Mouse (Mus musculus): Measurements from ENCODE around the gene Bhlhe40. TPM values are rescaled to one million over a fixed set of nuclear protein-coding genes. Genes with fewer than 3 reads are reported as not detected.

Bhlhe40 gene
- total and polyA plus RNA-seq, 3 experiments, result 15.9 to 21.6 TPM; not detected in 1

DNA sequence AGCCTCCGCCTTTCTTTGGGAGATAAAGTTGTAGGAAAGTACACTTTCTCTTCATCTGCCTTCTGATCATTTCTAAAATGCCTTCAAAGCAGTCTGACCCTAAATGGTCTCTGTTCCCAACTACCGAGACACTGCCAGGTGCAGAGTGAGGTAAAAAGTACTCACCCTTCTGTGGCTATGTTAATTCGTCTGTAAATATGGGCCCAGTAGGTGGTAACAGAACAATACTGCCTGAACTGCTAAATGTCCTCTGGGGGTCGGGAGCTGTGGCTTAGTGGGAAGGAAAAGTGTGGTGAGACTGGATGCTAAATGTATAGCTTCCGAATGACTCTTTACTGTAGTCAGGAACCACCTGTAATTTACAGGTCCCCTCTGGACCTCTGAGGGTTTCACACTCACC, 16.1 kb upstream of the Bhlhe40 start:
- no peaks in the 10 kb centered on the region for H3K79me2 ChIP-seq (ENCODE audit: control insufficient read depth, insufficient read depth, low read length, poor library complexity)
- no peak for DNase-seq (ENCODE audit: low read depth, low spot score)
- no peaks in the 10 kb centered on the region for H3K36me3 ChIP-seq (ENCODE audit: control insufficient read depth in 1 of 2, insufficient read depth in 2 of 2, low read length in 2 of 2)
- no peaks in the 10 kb centered on the region for H3K27me3 ChIP-seq (ENCODE audit: control insufficient read depth in 1 of 2, insufficient read depth in 2 of 2, low read length in 2 of 2)
- H3K4me1 ChIP-seq (ENCODE audit: control insufficient read depth in 1 of 2, insufficient read depth in 2 of 2, low read length in 2 of 2), result no peaks in the 10 kb centered on the region
- TF ChIP-seq EP300 (IDR thresholded peaks at IDR 0.05; ENCODE audit: low read depth in 1 of 2, low read length in 2 of 2), result no peak
- TF ChIP-seq KAT2A (conservative IDR thresholded peaks at IDR 0.05; ENCODE audit: low read depth, low read length), result no peak
- TF ChIP-seq MAFK (IDR thresholded peaks at IDR 0.05; ENCODE audit: borderline replicate concordance, low read depth, low read length), result no peak
- no peak for TF ChIP-seq CHD2 (IDR thresholded peaks at IDR 0.05; ENCODE audit: low read length)
- TF ChIP-seq USF2 (IDR thresholded peaks at IDR 0.05; ENCODE audit: borderline replicate concordance in 1 of 2, insufficient read depth in 1 of 2, low read depth in 1 of 2, low read length in 2 of 2), result no peak
- H3K9ac ChIP-seq (ENCODE audit: control insufficient read depth, low read depth, low read length, poor library complexity, severe bottlenecking), result no peak overlapping the region
- H3K9me3 ChIP-seq (replicated peaks; ENCODE audit: insufficient read depth, low read length), result no peaks in the 10 kb centered on the region
- no peak overlapping the region for H3K4me3 ChIP-seq (ENCODE audit: control insufficient read depth in 1 of 2, insufficient read depth in 1 of 2, low read depth in 2 of 2, low read length in 2 of 2)
- H3K27ac ChIP-seq (ENCODE audit: control insufficient read depth, low read depth, low read length), result no peak overlapping the region

DNA sequence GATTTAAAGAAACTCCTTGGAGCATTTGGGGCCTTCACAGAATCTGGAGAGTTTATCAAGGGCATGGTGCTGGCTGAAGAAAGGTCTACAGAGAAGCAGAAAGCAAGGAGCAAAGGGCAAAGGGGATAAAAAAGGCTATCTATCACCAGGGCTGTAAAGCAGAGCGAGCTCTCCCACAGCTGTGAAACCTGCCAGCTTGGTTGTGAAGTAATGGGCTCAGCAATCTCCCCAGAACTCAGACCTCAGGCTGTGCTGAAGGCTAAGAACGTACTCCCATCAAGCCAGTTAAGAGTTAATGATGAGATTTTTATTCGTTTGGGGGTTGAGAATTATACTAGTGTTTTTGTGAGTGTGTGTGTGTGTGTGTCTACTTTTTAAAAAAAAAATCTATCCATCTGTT, 13.3 kb upstream of the Bhlhe40 start:
- H3K4me1 ChIP-seq (ENCODE audit: control insufficient read depth in 1 of 2, insufficient read depth in 2 of 2, low read length in 2 of 2), result no peaks in the 10 kb centered on the region
- no peaks in the 10 kb centered on the region for H3K9me3 ChIP-seq (replicated peaks; ENCODE audit: insufficient read depth, low read length)
- TF ChIP-seq ETS1 (IDR thresholded peaks at IDR 0.05; ENCODE audit: low read depth, low read length) (no peak), SIN3A (IDR thresholded peaks at IDR 0.05; ENCODE audit: low read length) (no peak), TAL1 (IDR thresholded peaks at IDR 0.05; ENCODE audit: low read length) (no peak), MAFK (IDR thresholded peaks at IDR 0.05; ENCODE audit: borderline replicate concordance, low read depth, low read length) (no peak), UBTF (IDR thresholded peaks at IDR 0.05; ENCODE audit: borderline replicate concordance, insufficient read depth, low read depth, low read length) (no peak), MYC (IDR thresholded peaks at IDR 0.05; ENCODE audit: low read depth, low read length) (no peak), BHLHE40 (IDR thresholded peaks at IDR 0.05; ENCODE audit: borderline replicate concordance, low read depth, low read length) (no peak), GATA1 (IDR thresholded peaks at IDR 0.05; ENCODE audit: low read depth, low read length) (no peak), ELF1 (IDR thresholded peaks at IDR 0.05; ENCODE audit: low read depth, low read length) (no peak), ZKSCAN1 (IDR thresholded peaks at IDR 0.05; ENCODE audit: low read depth, low read length) (no peak), MEF2A (IDR thresholded peaks at IDR 0.05; ENCODE audit: extremely low read depth, insufficient replicate concordance, low read depth, low read length, poor library complexity, severe bottlenecking) (no peak), RCOR1 (IDR thresholded peaks at IDR 0.05; ENCODE audit: low read depth, low read length) (no peak), TCF12 (IDR thresholded peaks at IDR 0.05; ENCODE audit: low read depth, low read length) (no peak)
- H3K4me3 ChIP-seq (ENCODE audit: control insufficient read depth in 1 of 2, insufficient read depth in 1 of 2, low read depth in 2 of 2, low read length in 2 of 2), result no peak overlapping the region
- DNase-seq (ENCODE audit: low read depth, low spot score), result no peak
- no peaks in the 10 kb centered on the region for H3K79me2 ChIP-seq (ENCODE audit: control insufficient read depth, insufficient read depth, low read length, poor library complexity)
- no peak overlapping the region for H3K9ac ChIP-seq (ENCODE audit: control insufficient read depth, low read depth, low read length, poor library complexity, severe bottlenecking)
- H3K36me3 ChIP-seq (ENCODE audit: control insufficient read depth in 1 of 2, insufficient read depth in 2 of 2, low read length in 2 of 2), result no peaks in the 10 kb centered on the region
- no peak overlapping the region for H3K27ac ChIP-seq (ENCODE audit: control insufficient read depth, low read depth, low read length)
- no peaks in the 10 kb centered on the region for H3K27me3 ChIP-seq (ENCODE audit: control insufficient read depth in 1 of 2, insufficient read depth in 2 of 2, low read length in 2 of 2)
